Mouse (Mus musculus) kidney, postnatal 0 days (tissue): ENCODE measurements around the gene Rogdi. TPM values are rescaled to one million over a fixed set of nuclear protein-coding genes. Genes with fewer than 3 reads are reported as not detected.

Experiments used
- ATAC-seq: fragments of 200-750 bp; cut with Nextera tagmentation; replicated peaks from 2 replicates; pipeline ENCODE4 v1.8.0; 2017; ENCODE audit warnings: low read depth, moderate number of reproducible peaks, moderate TSS enrichment, moderate library complexity; ENCODE audit not compliant: low FRiP score
- DNase-seq: peaks from one replicate; pipeline ENCODE4 v3.0.0-alpha.2; 2016; ENCODE audit warnings: low spot score
- H3K27ac ChIP-seq: fragments of 300-500 bp; sonication (generic); 2 replicates; pipeline ENCODE4 v1.5.1; 2014; ENCODE audit warnings: mild to moderate bottlenecking
- H3K27me3 ChIP-seq: fragments of 300-500 bp; sonication (generic); 2 replicates; pipeline ENCODE4 v1.6.1; 2014; ENCODE audit warnings: low read length, mixed read lengths; ENCODE audit not compliant: insufficient read depth
- H3K36me3 ChIP-seq: fragments of 300-500 bp; sonication (generic); 2 replicates; pipeline ENCODE4 v1.6.1; 2014; ENCODE audit warnings: low read length, mixed read lengths; ENCODE audit not compliant: insufficient read depth
- H3K4me1 ChIP-seq: fragments of 300-500 bp; sonication (generic); replicated peaks from 2 replicates; pipeline ENCODE4 v1.6.1; 2014; ENCODE audit warnings: antibody characterized with exemption, low read length, mixed read lengths; ENCODE audit not compliant: insufficient read depth
- H3K4me2 ChIP-seq: fragments of 300-500 bp; sonication (generic); 2 replicates; pipeline ENCODE4 v1.6.1; 2014; ENCODE audit warnings: mild to moderate bottlenecking, low read length, moderate library complexity, mixed read lengths
- H3K4me3 ChIP-seq: fragments of 300-500 bp; sonication (generic); replicated peaks from 2 replicates; pipeline ENCODE4 v1.5.1; 2014; ENCODE audit warnings: low read depth, low read length
- H3K9ac ChIP-seq: fragments of 300-500 bp; sonication (generic); 2 replicates; pipeline ENCODE4 v1.6.1; 2014; ENCODE audit warnings: low read depth, low read length
- H3K9me3 ChIP-seq: fragments of 300-500 bp; sonication (generic); replicated peaks from 2 replicates; pipeline ENCODE4 v1.6.1; 2016; ENCODE audit warnings: low read length, inconsistent platforms, mixed read lengths
- CTCF ChIP-seq: IDR thresholded peaks from 2 replicates; pipeline ENCODE4 v1.5.1; 2016; ENCODE audit warnings: antibody characterized with exemption, low read depth, mild to moderate bottlenecking, moderate library complexity
- WGBS: fragments of 180-500 bp; shearing (Covaris S2); extraction: QIAGEN DNeasy Blood & Tissue Kit; methylation state at CpG from one replicate; pipeline ENCODE4 v1.1.7; 2014; 5-methylcytosine and 5-hydroxymethylcytosine counted together
- polyA plus RNA-seq: library from polyadenylated mRNA; unstranded; fragments of >200 nt; fragmentation: Nextera tagmentation; extraction: Ambion mirVana; gene quantifications from 2 replicates; pipeline ENCODE4 v1.2.1, GENCODE M21; 2015

Gene Rogdi
- polyA plus RNA-seq = 90.7 and 106 TPM in 2 replicates

- ATAC-seq = peak; percentile 98
- H3K9me3 ChIP-seq = no peaks in the 10 kb centered on the region
- peaks cover 33% of the 10 kb centered on the region for H3K36me3 ChIP-seq
- peak; percentile 26; the same call in 1 of the 2 replicates for TF ChIP-seq CTCF
- peak within 1 kb of the TSS; percentile 73 for H3K27ac ChIP-seq
- H3K27me3 ChIP-seq = no peaks in the 10 kb centered on the region
- peak; percentile 100 for DNase-seq
- under 1% methylated on average over 63 of the region's 63 CpGs for WGBS
- H3K4me1 ChIP-seq = peaks cover 8% of the 10 kb centered on the region
- peak within 1 kb of the TSS; percentile 75 for H3K4me3 ChIP-seq
- H3K4me2 ChIP-seq = peak within 1 kb of the TSS; percentile 87
- H3K9ac ChIP-seq = peak within 1 kb of the TSS; percentile 68
Measured at GRCm38 (mm10) chr16:5013054-5013838, at the start of gene Rogdi. Rogdi (minus strand) TSS chr16:5013553.

- no peak overlapping the region for H3K4me2 ChIP-seq
- ATAC-seq (no peak), DNase-seq (peak; percentile 55)
- H3K27me3 ChIP-seq = no peaks in the 10 kb centered on the region
- WGBS = 96% methylated on average over 1 of the region's 1 CpGs
- no peak overlapping the region for H3K27ac ChIP-seq
- no peaks in the 10 kb centered on the region for H3K4me1 ChIP-seq
- H3K9me3 ChIP-seq = no peaks in the 10 kb centered on the region
- peaks cover 37% of the 10 kb centered on the region for H3K36me3 ChIP-seq
- peak; percentile 63 for TF ChIP-seq CTCF
- H3K4me3 ChIP-seq = no peak overlapping the region
- no peak overlapping the region for H3K9ac ChIP-seq
Measured at GRCm38 (mm10) chr16:5058114-5058513, 44.8 kb upstream of the Rogdi start.

GRCm38 (mm10) chr16:5050251-5051110, 37.1 kb upstream of the Rogdi start:
- ATAC-seq (peak; percentile 78), DNase-seq (peak; percentile 88)
- no peaks in the 10 kb centered on the region for H3K9me3 ChIP-seq
- peaks cover 16% of the 10 kb centered on the region for H3K36me3 ChIP-seq
- no peaks in the 10 kb centered on the region for H3K27me3 ChIP-seq
- peak overlapping the region; percentile 99 for H3K27ac ChIP-seq
- H3K4me2 ChIP-seq = peak overlapping the region; percentile 61
- peaks cover 20% of the 10 kb centered on the region for H3K4me1 ChIP-seq
- peak overlapping the region; percentile 93 for H3K9ac ChIP-seq
- under 1% methylated on average over 78 of the region's 78 CpGs for WGBS
- peak; percentile 23; the same call in 1 of the 2 replicates for TF ChIP-seq CTCF
- H3K4me3 ChIP-seq = peak overlapping the region; percentile 95

- Histone ChIP-seq H3K4me3 (peak within 1 kb of the TSS; percentile 95), H3K27ac (peak within 1 kb of the TSS; percentile 99), H3K4me1 (peaks cover 20% of the 10 kb centered on the region), H3K9ac (peak within 1 kb of the TSS; percentile 93), H3K27me3 (no peaks in the 10 kb centered on the region), H3K9me3 (no peaks in the 10 kb centered on the region), H3K4me2 (peak within 1 kb of the TSS; percentile 90), H3K36me3 (peaks cover 13% of the 10 kb centered on the region)
- TF ChIP-seq CTCF = 0 out of 2 replicates have a peak, but pooled peaks have one; percentile 1
- peak; percentile 99 for ATAC-seq
- peak; percentile 99 for DNase-seq
- WGBS = under 1% methylated on average over 50 of the region's 56 CpGs
Measured at GRCm38 (mm10) chr16:5049774-5050234, 36.5 kb upstream of the Rogdi start, which contains the start of the genes Glyr1 and Ubn1. Glyr1 (minus strand) TSS chr16:5049863. Ubn1 (plus strand) TSS chr16:5050057.

GRCm38 (mm10) chr16:5049182-5049773, 35.9 kb upstream of the Rogdi start:
- DNase-seq = no peak
- TF ChIP-seq CTCF = no peak
- under 1% methylated on average over 38 of the region's 38 CpGs for WGBS

More at GRCm38 (mm10) chr16:5049182-5049773, 35.9 kb upstream of the Rogdi start:
- peak overlapping the region; percentile 90 for H3K4me2 ChIP-seq
- H3K9ac ChIP-seq = peak overlapping the region; percentile 93
- no peaks in the 10 kb centered on the region for H3K27me3 ChIP-seq
- no peaks in the 10 kb centered on the region for H3K9me3 ChIP-seq
- H3K27ac ChIP-seq = peak overlapping the region; percentile 99
- H3K4me3 ChIP-seq = peak overlapping the region; percentile 95
- ATAC-seq = peak; percentile 58
- H3K4me1 ChIP-seq = peaks cover 20% of the 10 kb centered on the region
- peaks cover 15% of the 10 kb centered on the region for H3K36me3 ChIP-seq
